Comparison of ENCODE assay signal across 14 mouse cellular contexts in genomic region chr4:59682950-59683349, GRCm38 (mm10). TPM values are rescaled to one million over a fixed set of nuclear protein-coding genes. Genes with fewer than 3 reads are reported as not detected.
DNase-seq lines count a peak whose midpoint lies in the region; ATAC-seq and TF ChIP-seq lines count a peak whose summit lies in the region.
"Had no signal": no experiment of that assay in that cellular context is flagged by ENCODE, and none has a peak within 500 bp of the region (broad histone marks: within the 10 kb centered on the region; RNA-seq: fewer than 3 reads in every experiment).

No protein-coding gene starts in this region.

- H3K9me3 ChIP-seq in kidney, embryonic 14.5 days (ENCODE audit: control insufficient read depth, low read length) = no peaks in the 10 kb centered on the region
- H3K9me3 ChIP-seq in MEL (replicated peaks; ENCODE audit: insufficient read depth, low read length) = no peaks in the 10 kb centered on the region
- no peaks in the 10 kb centered on the region for H3K9me3 ChIP-seq in liver, postnatal 0 days (ENCODE audit: low read length)
- H3K9me3 ChIP-seq: forebrain, embryonic 15.5 days; limb, embryonic 15.5 days; neural tube, embryonic 13.5 days had no signal

- no peak overlapping the region for H3K4me2 ChIP-seq in kidney, embryonic 14.5 days (replicated peaks; ENCODE audit: low read depth, low read length)
- H3K4me2 ChIP-seq in liver, postnatal 0 days (ENCODE audit: low read depth, low read length) = peak overlapping the region; percentile 52
- H3K4me2 ChIP-seq: forebrain, embryonic 15.5 days; hindbrain, embryonic 14.5 days; limb, embryonic 15.5 days; midbrain, embryonic 11.5 days; neural tube, embryonic 13.5 days had no signal

- DNase-seq in kidney, adult 18-20 months = no peak
- no peak for DNase-seq in MEL (ENCODE audit: low read depth, low spot score)
- no peak for DNase-seq in liver, postnatal 0 days
- DNase-seq in testis, postnatal 14 days (ENCODE audit: low spot score) = no peak
- DNase-seq in ovary, postnatal 10 days (ENCODE audit: low spot score) = no peak
- DNase-seq: cerebellum, postnatal 10 days had no signal

- H3K79me2 ChIP-seq in MEL (ENCODE audit: control insufficient read depth, insufficient read depth, low read length, poor library complexity) = no peaks in the 10 kb centered on the region

- peak in 1 of 2 experiments; percentile 42; a peak in 1 of 4 replicates for TF ChIP-seq EP300 in MEL (IDR thresholded peaks at IDR 0.05; ENCODE audit: low read depth in 1 of 2, low read length in 2 of 2)
- TF ChIP-seq EP300 in liver, postnatal 0 days (IDR thresholded peaks at IDR 0.05; ENCODE audit: low read depth) = peak; percentile 79

- H3K36me3 ChIP-seq in kidney, embryonic 14.5 days (ENCODE audit: control insufficient read depth, insufficient read depth, low read length) = no peaks in the 10 kb centered on the region
- peaks cover 0 to 44% of the 10 kb centered on the region in 2 experiments; a peak in 2 of 4 replicates for H3K36me3 ChIP-seq in MEL (ENCODE audit: control insufficient read depth in 1 of 2, insufficient read depth in 2 of 2, low read length in 2 of 2)
- H3K36me3 ChIP-seq in liver, postnatal 0 days (replicated peaks; ENCODE audit: insufficient read depth, low read length) = no peaks in the 10 kb centered on the region
- H3K36me3 ChIP-seq: forebrain, embryonic 15.5 days; limb, embryonic 15.5 days; neural tube, embryonic 13.5 days had no signal

- 59% methylated on average over 10 of the region's 10 CpGs for WGBS in kidney, embryonic 14.5 days
- 47% methylated on average over 10 of the region's 10 CpGs for WGBS in liver, postnatal 0 days (ENCODE audit: insufficient replicate concordance)

- H3K27ac ChIP-seq in kidney, embryonic 14.5 days (ENCODE audit: low read depth, low read length) = peak overlapping the region; percentile 30; the same call in 1 of the 2 replicates
- H3K27ac ChIP-seq in MEL (ENCODE audit: control insufficient read depth, low read depth, low read length) = peak overlapping the region; percentile 35
- H3K27ac ChIP-seq in liver, postnatal 0 days (ENCODE audit: low read depth) = peak overlapping the region; percentile 57
- H3K27ac ChIP-seq: forebrain, embryonic 15.5 days; hindbrain, embryonic 14.5 days; limb, embryonic 15.5 days; neural tube, embryonic 13.5 days had no signal

- no peak overlapping the region for H3K9ac ChIP-seq in kidney, embryonic 14.5 days (ENCODE audit: low read depth, low read length)
- peak overlapping the region; percentile 21 for H3K9ac ChIP-seq in MEL (ENCODE audit: control insufficient read depth, low read depth, low read length, poor library complexity, severe bottlenecking)
- H3K9ac ChIP-seq in liver, postnatal 0 days (replicated peaks) = 0 out of 2 replicates have a peak overlapping the region, but pooled peaks have one; percentile 11
- H3K9ac ChIP-seq: forebrain, embryonic 15.5 days; hindbrain, embryonic 14.5 days; limb, embryonic 15.5 days; neural tube, embryonic 13.5 days had no signal

- no peak for TF ChIP-seq POLR2A in MEL (IDR thresholded peaks at IDR 0.05; ENCODE audit: control insufficient read depth in 1 of 2, insufficient read depth in 1 of 2, low read depth in 1 of 2, low read length in 2 of 2, poor library complexity in 1 of 2)

- H3K4me3 ChIP-seq in kidney, embryonic 14.5 days (ENCODE audit: low read length) = no peak overlapping the region
- H3K4me3 ChIP-seq in MEL (ENCODE audit: control insufficient read depth in 1 of 2, insufficient read depth in 1 of 2, low read depth in 2 of 2, low read length in 2 of 2) = peak overlapping the region; percentile 5 to 15
- no peak overlapping the region for H3K4me3 ChIP-seq in liver, postnatal 0 days (ENCODE audit: low read depth, low read length)
- H3K4me3 ChIP-seq: forebrain, embryonic 15.5 days; limb, embryonic 15.5 days; neural tube, embryonic 13.5 days had no signal

- TF ChIP-seq CTCF in MEL (IDR thresholded peaks at IDR 0.05 in 2 of 3, conservative IDR thresholded peaks at IDR 0.05 in 1 of 3; ENCODE audit: control insufficient read depth in 1 of 3, insufficient read depth in 1 of 3, low read depth in 2 of 3, low read length in 3 of 3, poor library complexity in 1 of 3, severe bottlenecking in 1 of 3) = no peak
- TF ChIP-seq CTCF in liver, postnatal 0 days (IDR thresholded peaks at IDR 0.05; ENCODE audit: low read depth) = no peak

- no peaks in the 10 kb centered on the region for H3K27me3 ChIP-seq in kidney, embryonic 14.5 days (ENCODE audit: control insufficient read depth, insufficient read depth, low read length)
- H3K27me3 ChIP-seq in MEL (ENCODE audit: control insufficient read depth in 1 of 2, insufficient read depth in 2 of 2, low read length in 2 of 2) = no peaks in the 10 kb centered on the region
- H3K27me3 ChIP-seq in liver, postnatal 0 days (ENCODE audit: insufficient read depth, low read length) = no peaks in the 10 kb centered on the region
- H3K27me3 ChIP-seq: forebrain, embryonic 15.5 days; limb, embryonic 15.5 days; neural tube, embryonic 13.5 days had no signal

- ATAC-seq in kidney, embryonic 14.5 days (ENCODE audit: low FRiP score, low TSS enrichment) = no peak
- peak; percentile 72 for ATAC-seq in erythroid progenitor cell, adult 5-6 weeks (replicated peaks; ENCODE audit: low FRiP score, poor library complexity, severe bottlenecking)
- ATAC-seq in liver, postnatal 0 days = peak; percentile 40; the same call in 1 of the 2 replicates
- ATAC-seq: forebrain, embryonic 15.5 days; intestine, embryonic 16.5 days had no signal

- no peak for TF ChIP-seq RAD21 in MEL (IDR thresholded peaks at IDR 0.05; ENCODE audit: low read depth, low read length)

- H3K4me1 ChIP-seq in kidney, embryonic 14.5 days (ENCODE audit: control insufficient read depth, insufficient read depth, low read length) = 0 out of 2 replicates have a peak, but pooled peaks cover 7% of the 10 kb centered on the region
- H3K4me1 ChIP-seq in MEL (ENCODE audit: control insufficient read depth in 1 of 2, insufficient read depth in 2 of 2, low read length in 2 of 2) = peaks cover 33 to 36% of the 10 kb centered on the region in 2 experiments
- H3K4me1 ChIP-seq in liver, postnatal 0 days (ENCODE audit: insufficient read depth) = peaks cover 30% of the 10 kb centered on the region
- H3K4me1 ChIP-seq: forebrain, embryonic 15.5 days; limb, embryonic 15.5 days had no signal

TF ChIP-seq in MEL, 35 proteins besides CTCF, POLR2A, EP300 and RAD21:
- TF ChIP-seq MAX (IDR thresholded peaks at IDR 0.05; ENCODE audit: low read length) (no peak), TCF12 (IDR thresholded peaks at IDR 0.05; ENCODE audit: low read depth, low read length) (0 out of 2 replicates have a peak, but pooled peaks have one; percentile 9)
TF ChIP-seq in MEL: peak in this region for 1.

RNA-seq across cellular contexts. Expression of gene E130308A19Rik, which starts 56.9 kb away (rescaled TPM):
- 29.7 and 47.3 TPM in 2 replicates for polyA plus RNA-seq in kidney, embryonic 14.5 days (2014; fragmentation: Nextera tagmentation; extraction: Ambion mirVana)
- total RNA-seq in MEL (2012; rRNA removed) = 4.0 and 5.6 TPM in 2 replicates
- polyA plus RNA-seq in MEL (2012; ENCODE audit: insufficient read depth in 1 of 2, insufficient read length in 2 of 2, low read depth in 1 of 2, low replicate concordance in 2 of 2, missing spikeins in 1 of 2) = 10 to 100 TPM in 1 of 2 experiments, not detected in 1; 12.5 TPM
- total RNA-seq in erythroid progenitor cell, adult 5-6 weeks (2015; ENCODE audit: low replicate concordance) = 4.7 and 6.7 TPM in 2 replicates
- 2.8 and 5.3 TPM in 2 replicates for total RNA-seq in erythroid progenitor cell, adult 5-6 weeks (2017; ENCODE audit: low replicate concordance)
- polyA plus RNA-seq in liver, postnatal 0 days (2015; fragmentation: Nextera tagmentation; extraction: Ambion mirVana) = 5.4 and 5.5 TPM in 2 replicates

Comparison
In these comparisons a context has a peak if more than half of its experiments do, and no peak if none do; other contexts are left out.
1. H3K4me3 ChIP-seq: peak in MEL (2 of 2); none in kidney, embryonic 14.5 days (single experiment) and liver, postnatal 0 days (single experiment).
2. Peak in every context shown above with its lines, with median percentiles within 50 percentile points of each other: H3K27ac ChIP-seq.